Mouse (Mus musculus) cerebellum, postnatal 4 days (tissue): Measurements from ENCODE around the gene Dus4l.

Source experiments
- DNase-seq, 2 experiments: peaks; one replicate each; pipeline ENCODE4 v3.0.0; 2022; ENCODE audit warnings: low spot score in 2 of 2, mixed read lengths in 1 of 2

Gene Dus4l

DNA sequence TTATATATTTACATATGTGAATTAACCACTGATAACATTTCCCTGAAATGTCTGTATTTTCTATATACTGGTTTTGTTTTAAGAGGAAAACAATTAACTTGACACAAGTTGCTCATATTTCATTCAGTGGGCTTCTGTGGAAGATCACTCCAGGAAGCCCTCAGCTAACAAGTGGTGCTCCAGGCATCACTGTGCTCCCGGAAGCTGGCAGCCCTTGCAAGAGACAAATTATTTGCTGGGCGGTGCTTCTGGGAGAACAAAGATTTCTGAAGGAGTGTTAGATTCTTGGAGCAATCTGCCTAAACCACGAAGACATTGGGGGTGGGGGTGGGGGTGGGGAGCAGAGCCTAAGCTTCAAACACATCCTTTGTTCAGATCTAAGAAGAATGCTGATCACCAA lies 62.6 kb downstream of the Dus4l start:
- no peak for DNase-seq
